Mouse (Mus musculus) bone marrow, adult 2 months (tissue): ENCODE data around the gene Mtmr3.

Source experiments
- CTCF ChIP-seq: fragments of 200-500 bp; IDR thresholded peaks from 2 replicates; pipeline ENCODE4 v1.5.1; 2011; ENCODE audit warnings: low read length, control low read depth; ENCODE audit not compliant: control insufficient read depth, insufficient read depth
- POLR2A ChIP-seq: fragments of 200-500 bp; IDR thresholded peaks from 2 replicates; pipeline ENCODE4 v1.6.1; 2011; ENCODE audit warnings: low read depth, mild to moderate bottlenecking, control low read depth, low read length, borderline replicate concordance; ENCODE audit not compliant: control insufficient read depth

- TF ChIP-seq CTCF: no peak
- TF ChIP-seq POLR2A: no peak
Measured at GRCm38 (mm10) chr11:4498774-4499173, 95.9 kb downstream of the Mtmr3 start.
